Mouse (Mus musculus) forelimb bud, embryonic 11.5 days (tissue): Measurements from ENCODE around the gene Gnai1.
"Not testable (repeated sequence)": the region's sequence is repeated elsewhere in the genome, so short reads cannot be mapped to it uniquely, and the experiment has no call there.

Experiments
- DNase-seq: peaks from one replicate; pipeline ENCODE4 v3.0.0-alpha.2; 2012; ENCODE audit warnings: low read depth, low spot score

The Gnai1 gene

DNA sequence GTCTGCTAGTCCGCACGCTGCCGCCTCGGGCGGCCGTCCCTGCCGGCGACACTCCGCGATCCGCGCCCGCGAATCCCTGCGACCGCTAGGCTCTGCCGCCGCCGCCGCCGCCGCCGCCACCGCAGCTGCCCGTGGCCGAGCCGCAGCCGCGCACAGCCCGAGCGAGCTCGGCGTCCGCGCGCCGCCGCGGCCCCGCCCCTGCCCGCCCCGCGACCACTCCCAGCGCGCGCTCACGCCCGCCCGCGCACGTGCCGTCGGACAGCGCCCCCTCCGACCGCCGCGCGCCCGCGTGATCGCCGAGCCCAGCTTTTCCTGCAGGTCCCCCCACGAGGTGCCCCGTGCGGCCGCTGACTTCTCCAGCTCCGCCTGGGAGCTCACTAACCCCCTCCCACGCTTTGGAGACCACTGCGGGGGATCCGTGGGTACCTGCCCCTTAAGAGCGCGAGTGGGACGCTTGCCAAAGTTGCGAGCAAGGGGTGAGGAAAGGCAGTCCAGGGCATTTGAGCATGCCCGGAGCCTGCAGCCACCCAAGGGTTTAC, at the start of gene Gnai1:
Gene Gnai1, minus strand, starts transcription at position 75 of the 539 bp plus-strand sequence.
- peak; percentile 72 for DNase-seq

- DNase-seq: no peak
These were observed 7.7 kb upstream of the Gnai1 start for GRCm38 (mm10) chr5:18367864-18368263.

DNA sequence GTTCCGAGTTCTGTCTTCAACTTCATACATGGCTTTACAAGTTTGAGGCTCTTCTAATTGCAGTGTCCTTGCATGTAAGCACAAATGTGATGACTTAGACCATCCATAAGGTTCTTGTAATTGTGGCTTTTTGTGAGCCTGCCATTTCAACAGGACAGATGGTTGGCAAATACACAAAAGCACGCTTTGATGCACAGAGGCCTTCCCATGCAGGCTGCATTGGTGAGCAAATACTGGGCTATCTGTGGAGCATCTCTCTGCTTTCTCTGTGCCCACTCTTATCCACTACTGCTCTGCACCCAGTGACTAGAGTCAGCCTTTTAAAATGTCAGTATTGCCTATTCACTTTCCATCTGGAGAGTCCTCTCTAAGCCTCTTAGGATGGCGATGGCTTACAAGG, 5.3 kb upstream of the Gnai1 start:
- no peak for DNase-seq

- no peak for DNase-seq
These were observed 801 bp upstream of the Gnai1 start for GRCm38 (mm10) chr5:18360956-18361355.

- DNase-seq: peak; percentile 49
These were observed 527 bp downstream of the Gnai1 start for GRCm38 (mm10) chr5:18359376-18360280.

DNA sequence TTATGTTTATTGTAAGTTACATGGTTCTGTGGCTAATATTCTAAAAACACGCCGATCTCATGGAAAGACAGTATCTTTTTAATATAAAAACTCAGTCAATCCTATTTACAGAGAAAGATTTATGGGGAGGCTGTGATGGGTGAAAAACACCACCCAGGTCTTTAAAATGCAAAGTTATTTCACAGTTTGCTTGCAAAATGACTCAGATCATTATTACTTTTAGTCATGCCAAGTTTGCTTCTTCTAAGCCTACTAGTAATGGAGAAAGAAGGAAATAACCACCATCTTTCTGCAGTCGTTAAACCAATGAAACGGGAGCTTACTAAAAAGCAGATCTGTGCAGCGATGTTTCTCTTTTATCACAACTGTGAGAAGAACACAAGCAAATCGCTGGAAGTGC, 1.4 kb downstream of the Gnai1 start:
- DNase-seq: no peak

DNA sequence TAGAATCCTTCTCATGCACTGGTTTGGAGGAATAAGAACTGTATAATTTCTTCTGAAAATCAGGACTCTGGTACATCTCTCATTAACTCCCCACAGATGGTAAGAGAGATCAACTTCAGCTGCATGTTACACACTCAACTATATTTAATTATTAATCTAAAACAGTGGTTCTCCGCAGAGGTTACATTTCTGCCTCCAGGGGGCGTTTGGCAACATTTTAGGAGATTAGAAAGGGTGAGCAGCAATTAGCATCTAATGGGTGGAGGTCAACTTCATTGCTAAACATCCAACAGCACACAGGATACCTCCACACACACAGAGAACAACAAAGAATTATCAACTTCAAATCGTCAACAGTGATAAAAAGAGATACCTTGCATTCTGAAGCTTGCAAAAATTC, 2.0 kb downstream of the Gnai1 start:
- peak; percentile 40 for DNase-seq

GRCm38 (mm10) chr5:18347297-18347696, 12.9 kb downstream of the Gnai1 start:
- no peak for DNase-seq

- DNase-seq: no peak
These were observed 16.6 kb downstream of the Gnai1 start for GRCm38 (mm10) chr5:18343455-18344142.

GRCm38 (mm10) chr5:18342765-18343454, 17.2 kb downstream of the Gnai1 start:
- no peak for DNase-seq

GRCm38 (mm10) chr5:18341876-18342275, 18.3 kb downstream of the Gnai1 start:
- not testable (repeated sequence) for DNase-seq

DNA sequence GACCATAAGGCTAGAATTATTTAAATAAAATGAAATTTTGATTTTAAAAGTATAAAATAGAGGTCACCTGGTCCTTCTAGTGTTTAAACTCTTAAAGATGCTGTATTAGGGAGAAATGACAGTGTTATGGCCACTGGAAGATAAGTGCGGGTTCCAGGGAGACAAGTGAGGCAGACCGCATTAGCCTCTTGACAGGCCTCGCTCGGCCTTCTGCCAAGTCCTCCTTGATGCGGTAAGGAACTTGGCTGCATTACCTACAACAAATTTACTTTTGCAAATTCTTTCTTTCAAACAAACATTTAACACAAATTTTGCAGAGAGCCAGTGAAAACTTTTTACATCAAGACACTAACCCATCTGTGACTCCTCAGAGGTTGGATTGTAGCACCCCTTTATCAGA, 27.9 kb downstream of the Gnai1 start:
- no peak for DNase-seq

GRCm38 (mm10) chr5:18330726-18331125, 29.4 kb downstream of the Gnai1 start:
- no peak for DNase-seq

DNA sequence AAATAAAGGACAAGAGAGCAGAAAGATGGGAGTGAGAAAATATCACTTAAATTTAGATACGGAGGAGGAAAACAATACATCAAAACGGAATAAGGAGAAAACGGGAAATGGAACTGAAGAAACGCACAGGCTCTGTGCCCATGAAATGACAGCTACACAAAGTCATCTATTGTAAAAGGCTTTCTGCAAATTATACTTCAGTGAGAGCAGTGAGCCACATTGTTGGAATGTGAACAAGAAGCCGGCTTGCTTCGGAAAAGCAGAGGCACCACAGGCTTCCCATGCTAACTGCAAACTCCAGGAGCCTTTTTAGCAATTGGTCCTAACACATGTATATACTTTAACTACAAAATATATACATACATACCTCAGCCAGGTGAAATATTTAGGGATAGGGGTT, 34.0 kb downstream of the Gnai1 start:
- DNase-seq: no peak

DNA sequence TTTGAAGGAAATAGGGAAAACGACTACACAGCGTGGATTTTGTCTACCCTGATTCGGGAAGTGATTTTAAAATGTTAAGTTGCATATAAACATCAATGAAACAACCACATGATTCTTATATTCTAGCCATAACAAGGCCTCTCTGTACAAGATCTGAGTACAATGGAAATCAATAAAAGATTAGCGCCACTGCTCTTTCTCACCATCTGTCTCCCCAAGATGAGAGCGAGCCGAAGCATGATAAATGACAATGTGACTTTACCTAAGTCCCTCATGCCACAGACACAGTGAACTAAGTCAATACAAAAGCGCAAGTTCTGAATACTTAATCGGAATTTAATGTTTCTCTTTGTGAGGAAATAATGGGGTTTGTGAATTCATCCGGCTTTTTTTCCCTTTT, 36.6 kb downstream of the Gnai1 start:
- no peak for DNase-seq

DNA sequence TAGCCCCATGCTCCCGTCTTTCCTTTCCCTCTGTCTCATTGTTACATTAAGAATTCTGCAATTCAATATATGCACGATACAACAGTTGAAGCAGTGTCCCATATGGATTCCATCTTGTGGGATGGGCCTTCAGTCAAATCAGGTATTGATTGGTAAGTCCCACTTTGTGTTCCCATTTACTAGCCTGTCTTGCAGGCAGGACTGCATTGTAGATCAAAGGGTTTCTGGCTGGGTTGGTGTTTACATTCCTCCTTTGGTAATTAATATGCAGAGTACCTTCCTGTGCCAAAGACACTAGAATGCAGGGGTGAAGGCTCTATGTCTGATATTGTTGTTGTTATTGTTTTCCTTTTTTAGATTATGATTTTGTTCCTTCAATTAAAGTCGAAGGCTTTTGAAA, 38.5 kb downstream of the Gnai1 start:
- DNase-seq: no peak

- no peak for DNase-seq
These were observed 41.3 kb downstream of the Gnai1 start for GRCm38 (mm10) chr5:18318846-18319245.

DNA sequence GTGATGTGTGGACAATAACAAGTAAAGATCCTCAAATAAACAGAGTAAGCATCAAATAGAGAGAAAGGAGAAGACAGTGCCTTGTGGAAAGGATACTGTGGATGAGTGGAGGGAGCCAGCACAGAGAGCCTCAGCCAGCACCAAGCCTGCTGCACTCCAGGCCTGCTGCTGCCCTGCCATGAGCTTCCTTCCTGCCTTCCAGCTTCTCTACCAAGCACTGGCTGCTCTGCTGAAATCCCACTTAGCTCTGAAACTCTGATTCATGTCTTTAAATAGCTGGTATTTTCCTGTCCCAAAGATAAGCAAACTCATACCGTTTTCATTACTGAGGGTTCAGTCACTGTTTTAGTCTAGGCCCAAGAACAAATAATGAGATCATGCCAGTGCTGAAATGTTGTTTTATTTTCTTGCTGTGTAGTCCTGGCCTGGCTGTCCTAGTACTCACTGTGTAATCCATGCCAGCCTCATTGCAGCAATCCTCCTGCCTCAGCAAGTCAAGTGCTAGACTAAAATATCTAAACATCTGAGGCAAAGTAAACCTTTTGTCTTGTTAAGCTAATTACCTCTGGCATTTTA, 52.8 kb downstream of the Gnai1 start:
- DNase-seq: no peak

DNA sequence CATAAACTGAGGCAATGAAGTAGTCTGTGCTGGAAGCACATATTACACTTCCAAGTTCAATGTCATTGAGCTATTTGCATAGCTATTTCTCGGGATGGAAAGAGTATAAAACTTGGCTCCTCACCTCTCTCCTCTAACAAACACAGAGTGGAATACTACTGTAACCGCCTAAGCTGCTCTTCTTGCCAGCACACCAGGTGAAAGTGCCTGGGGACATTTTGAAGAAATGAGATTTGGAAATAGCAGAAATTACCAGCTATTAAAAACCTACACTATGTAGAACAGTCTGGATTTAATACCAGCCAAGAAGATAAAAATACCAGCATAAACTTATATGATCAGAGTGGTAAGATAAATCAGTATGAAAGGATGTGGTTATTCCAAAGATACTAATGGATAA, 63.6 kb downstream of the Gnai1 start:
- no peak for DNase-seq

GRCm38 (mm10) chr5:18292744-18293143, 67.4 kb downstream of the Gnai1 start:
- no peak for DNase-seq

- no peak for DNase-seq
These were observed 70.6 kb downstream of the Gnai1 start for GRCm38 (mm10) chr5:18289530-18289929.

- DNase-seq: no peak
These were observed 71.5 kb downstream of the Gnai1 start for GRCm38 (mm10) chr5:18288694-18289093.
